Mouse (Mus musculus): ENCODE data around the gene Tbx2. TPM values are rescaled to one million over a fixed set of nuclear protein-coding genes. Genes with fewer than 3 reads are reported as not detected.

Gene Tbx2
- polyA plus RNA-seq, 1 experiment from 2014 or later: 1.7 TPM

GRCm38 (mm10) chr11:85837291-85837647 is 4.9 kb downstream of the Tbx2 start:
- Histone ChIP-seq H3K4me3 (ENCODE audit: low read length) (peak overlapping the region; percentile 42), H3K36me3 (ENCODE audit: control insufficient read depth, insufficient read depth, low read length) (no peaks in the 10 kb centered on the region), H3K27me3 (replicated peaks; ENCODE audit: control insufficient read depth, insufficient read depth, low read length) (peaks cover 79% of the 10 kb centered on the region), H3K4me1 (ENCODE audit: control insufficient read depth, insufficient read depth, low read length) (peaks cover 25% of the 10 kb centered on the region), H3K9ac (ENCODE audit: low read depth, low read length) (peak overlapping the region; percentile 58), H3K9me3 (ENCODE audit: control insufficient read depth, low read length) (no peaks in the 10 kb centered on the region), H3K4me2 (ENCODE audit: low read depth, low read length) (peak overlapping the region; percentile 55), H3K27ac (ENCODE audit: low read length) (peak overlapping the region; percentile 15; the same call in 1 of the 2 replicates)
- no peak for ATAC-seq
- WGBS: 18% methylated on average over 18 of the region's 18 CpGs

GRCm38 (mm10) chr11:85837648-85838423 is 5.5 kb downstream of the Tbx2 start:
- Histone ChIP-seq H3K27ac (ENCODE audit: low read length) (no peak overlapping the region), H3K4me2 (ENCODE audit: low read depth, low read length) (peak overlapping the region; percentile 55), H3K27me3 (replicated peaks; ENCODE audit: control insufficient read depth, insufficient read depth, low read length) (peaks cover 77% of the 10 kb centered on the region), H3K36me3 (ENCODE audit: control insufficient read depth, insufficient read depth, low read length) (no peaks in the 10 kb centered on the region), H3K4me1 (ENCODE audit: control insufficient read depth, insufficient read depth, low read length) (peaks cover 23% of the 10 kb centered on the region), H3K9me3 (ENCODE audit: control insufficient read depth, low read length) (no peaks in the 10 kb centered on the region), H3K4me3 (ENCODE audit: low read length) (peak overlapping the region; percentile 42), H3K9ac (ENCODE audit: low read depth, low read length) (peak overlapping the region; percentile 58)
- 9% methylated on average over 65 of the region's 67 CpGs for WGBS
- no peak for ATAC-seq

- Histone ChIP-seq H3K4me2 (ENCODE audit: low read depth, low read length) (peak overlapping the region; percentile 55), H3K4me3 (ENCODE audit: low read length) (peak overlapping the region; percentile 42), H3K27ac (ENCODE audit: low read length) (no peak overlapping the region), H3K9ac (ENCODE audit: low read depth, low read length) (peak overlapping the region; percentile 58), H3K27me3 (replicated peaks; ENCODE audit: control insufficient read depth, insufficient read depth, low read length) (peaks cover 71% of the 10 kb centered on the region), H3K9me3 (ENCODE audit: control insufficient read depth, low read length) (no peaks in the 10 kb centered on the region), H3K36me3 (ENCODE audit: control insufficient read depth, insufficient read depth, low read length) (no peaks in the 10 kb centered on the region), H3K4me1 (ENCODE audit: control insufficient read depth, insufficient read depth, low read length) (peaks cover 23% of the 10 kb centered on the region)
- no peak for ATAC-seq
- 40% methylated on average over 20 of the region's 20 CpGs for WGBS
These were observed 6.3 kb downstream of the Tbx2 start for GRCm38 (mm10) chr11:85838424-85839257.

GRCm38 (mm10) chr11:85839258-85840030 is 7.1 kb downstream of the Tbx2 start:
- H3K4me3 ChIP-seq (ENCODE audit: low read length): peak overlapping the region; percentile 28
- H3K4me1 ChIP-seq (ENCODE audit: control insufficient read depth, insufficient read depth, low read length): peaks cover 23% of the 10 kb centered on the region
- peaks cover 68% of the 10 kb centered on the region for H3K27me3 ChIP-seq (replicated peaks; ENCODE audit: control insufficient read depth, insufficient read depth, low read length)
- H3K9me3 ChIP-seq (ENCODE audit: control insufficient read depth, low read length): no peaks in the 10 kb centered on the region
- H3K9ac ChIP-seq (ENCODE audit: low read depth, low read length): peak overlapping the region; percentile 48
- 48% methylated on average over 7 of the region's 7 CpGs for WGBS
- H3K36me3 ChIP-seq (ENCODE audit: control insufficient read depth, insufficient read depth, low read length): no peaks in the 10 kb centered on the region
- H3K27ac ChIP-seq (ENCODE audit: low read length): peak overlapping the region; percentile 40; the same call in 1 of the 2 replicates
- ATAC-seq: no peak
- peak overlapping the region; percentile 55 for H3K4me2 ChIP-seq (ENCODE audit: low read depth, low read length)

GRCm38 (mm10) chr11:85840031-85840802 is 7.9 kb downstream of the Tbx2 start:
- 34% methylated on average over 27 of the region's 27 CpGs for WGBS

GRCm38 (mm10) chr11:85840803-85841145 is 8.4 kb downstream of the Tbx2 start:
- WGBS: 21% methylated on average over 21 of the region's 21 CpGs
- Histone ChIP-seq H3K4me2 (ENCODE audit: low read depth, low read length) (peak overlapping the region; percentile 31), H3K27ac (ENCODE audit: low read length) (peak overlapping the region; percentile 31; the same call in 1 of the 2 replicates), H3K27me3 (replicated peaks; ENCODE audit: control insufficient read depth, insufficient read depth, low read length) (peaks cover 60% of the 10 kb centered on the region), H3K9me3 (ENCODE audit: control insufficient read depth, low read length) (no peaks in the 10 kb centered on the region), H3K4me1 (ENCODE audit: control insufficient read depth, insufficient read depth, low read length) (peaks cover 23% of the 10 kb centered on the region), H3K36me3 (ENCODE audit: control insufficient read depth, insufficient read depth, low read length) (no peaks in the 10 kb centered on the region), H3K4me3 (ENCODE audit: low read length) (peak overlapping the region; percentile 28), H3K9ac (ENCODE audit: low read depth, low read length) (peak overlapping the region; percentile 48)
- ATAC-seq: no peak

More at GRCm38 (mm10) chr11:85840031-85840802, 7.9 kb downstream of the Tbx2 start:
- Histone ChIP-seq H3K27me3 (replicated peaks; ENCODE audit: control insufficient read depth, insufficient read depth, low read length) (peaks cover 61% of the 10 kb centered on the region), H3K9ac (ENCODE audit: low read depth, low read length) (peak overlapping the region; percentile 48), H3K4me3 (ENCODE audit: low read length) (peak overlapping the region; percentile 28), H3K36me3 (ENCODE audit: control insufficient read depth, insufficient read depth, low read length) (no peaks in the 10 kb centered on the region), H3K4me2 (ENCODE audit: low read depth, low read length) (peak overlapping the region; percentile 31), H3K9me3 (ENCODE audit: control insufficient read depth, low read length) (no peaks in the 10 kb centered on the region), H3K4me1 (ENCODE audit: control insufficient read depth, insufficient read depth, low read length) (peaks cover 23% of the 10 kb centered on the region), H3K27ac (ENCODE audit: low read length) (peak overlapping the region; percentile 31; the same call in 1 of the 2 replicates)
- no peak for ATAC-seq

GRCm38 (mm10) chr11:85841211-85841681 is 8.9 kb downstream of the Tbx2 start:
- Histone ChIP-seq H3K27me3 (replicated peaks; ENCODE audit: control insufficient read depth, insufficient read depth, low read length) (peaks cover 59% of the 10 kb centered on the region), H3K9me3 (ENCODE audit: control insufficient read depth, low read length) (no peaks in the 10 kb centered on the region), H3K27ac (ENCODE audit: low read length) (no peak overlapping the region), H3K4me2 (ENCODE audit: low read depth, low read length) (0 out of 2 replicates have a peak overlapping the region, but pooled peaks have one; percentile 31), H3K9ac (ENCODE audit: low read depth, low read length) (no peak overlapping the region), H3K36me3 (ENCODE audit: control insufficient read depth, insufficient read depth, low read length) (no peaks in the 10 kb centered on the region), H3K4me3 (ENCODE audit: low read length) (no peak overlapping the region), H3K4me1 (ENCODE audit: control insufficient read depth, insufficient read depth, low read length) (peaks cover 26% of the 10 kb centered on the region)
- ATAC-seq: no peak
- 32% methylated on average over 8 of the region's 8 CpGs for WGBS

- Histone ChIP-seq H3K27me3 (replicated peaks; ENCODE audit: control insufficient read depth, insufficient read depth, low read length) (peaks cover 52% of the 10 kb centered on the region), H3K36me3 (ENCODE audit: control insufficient read depth, insufficient read depth, low read length) (no peaks in the 10 kb centered on the region), H3K27ac (ENCODE audit: low read length) (peak overlapping the region; percentile 36; the same call in 1 of the 2 replicates), H3K9ac (ENCODE audit: low read depth, low read length) (peak overlapping the region; percentile 56), H3K4me3 (ENCODE audit: low read length) (peak overlapping the region; percentile 41), H3K9me3 (ENCODE audit: control insufficient read depth, low read length) (no peaks in the 10 kb centered on the region), H3K4me1 (ENCODE audit: control insufficient read depth, insufficient read depth, low read length) (peaks cover 26% of the 10 kb centered on the region), H3K4me2 (ENCODE audit: low read depth, low read length) (peak overlapping the region; percentile 66)
- 1% methylated on average over 31 of the region's 32 CpGs for whole genome bisulfite sequencing
- ATAC-seq: peak; percentile 24
These were observed 9.6 kb downstream of the Tbx2 start for GRCm38 (mm10) chr11:85841980-85842379.

All from intestine, embryonic 16.5 days (tissue).